Mouse (Mus musculus): Measurements from ENCODE around the gene Dpm2. TPM values are rescaled to one million over a fixed set of nuclear protein-coding genes. Genes with fewer than 3 reads are reported as not detected.

The Dpm2 gene
- polyA plus RNA-seq, 1 experiment: 1.2 TPM

DNA sequence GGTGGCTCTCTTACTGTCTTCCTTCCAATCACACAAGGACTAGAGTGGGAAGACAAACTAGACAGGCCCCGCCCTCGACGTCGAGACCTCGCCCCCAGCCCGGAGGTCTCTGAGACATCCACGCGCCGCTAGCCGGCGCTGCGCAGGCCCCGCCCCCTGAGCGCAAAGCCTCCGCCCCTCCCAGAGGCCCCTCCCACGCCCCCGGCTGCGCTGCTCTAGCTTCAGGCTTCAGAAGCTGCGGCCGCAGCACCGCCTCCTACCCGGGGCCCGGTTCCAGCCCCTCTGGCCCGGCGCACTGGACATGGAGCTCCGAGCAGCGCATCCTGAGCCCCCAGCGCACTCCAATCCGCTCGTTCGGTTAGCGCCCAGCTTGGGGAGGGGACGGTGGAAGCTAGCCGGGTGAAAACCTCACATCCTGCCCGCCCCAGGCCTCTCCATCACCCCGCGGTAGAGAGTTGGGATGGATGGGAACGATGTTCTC, 16.3 kb downstream of the Dpm2 start, which contains the start of gene St6galnac4:
Gene St6galnac4 (plus strand): TSS at position 225 of the 481 bp plus-strand sequence.
- peaks cover 7% of the 10 kb centered on the region for H3K27me3 ChIP-seq (ENCODE audit: control insufficient read depth)
- H3K36me3 ChIP-seq (ENCODE audit: control insufficient read depth): no peaks in the 10 kb centered on the region; the same call in 1 of the 2 replicates
- H3K4me3 ChIP-seq (replicated peaks): peak within 1 kb of the TSS; percentile 62
- peaks cover 49% of the 10 kb centered on the region for H3K4me1 ChIP-seq (ENCODE audit: control insufficient read depth)
- no peak for TF ChIP-seq GATA1 (IDR thresholded peaks at IDR 0.05; ENCODE audit: low read length)
- TF ChIP-seq TAL1 (IDR thresholded peaks at IDR 0.05; ENCODE audit: low read length): no peak
- H3K9me3 ChIP-seq (ENCODE audit: control insufficient read depth, low read length): no peaks in the 10 kb centered on the region

DNA sequence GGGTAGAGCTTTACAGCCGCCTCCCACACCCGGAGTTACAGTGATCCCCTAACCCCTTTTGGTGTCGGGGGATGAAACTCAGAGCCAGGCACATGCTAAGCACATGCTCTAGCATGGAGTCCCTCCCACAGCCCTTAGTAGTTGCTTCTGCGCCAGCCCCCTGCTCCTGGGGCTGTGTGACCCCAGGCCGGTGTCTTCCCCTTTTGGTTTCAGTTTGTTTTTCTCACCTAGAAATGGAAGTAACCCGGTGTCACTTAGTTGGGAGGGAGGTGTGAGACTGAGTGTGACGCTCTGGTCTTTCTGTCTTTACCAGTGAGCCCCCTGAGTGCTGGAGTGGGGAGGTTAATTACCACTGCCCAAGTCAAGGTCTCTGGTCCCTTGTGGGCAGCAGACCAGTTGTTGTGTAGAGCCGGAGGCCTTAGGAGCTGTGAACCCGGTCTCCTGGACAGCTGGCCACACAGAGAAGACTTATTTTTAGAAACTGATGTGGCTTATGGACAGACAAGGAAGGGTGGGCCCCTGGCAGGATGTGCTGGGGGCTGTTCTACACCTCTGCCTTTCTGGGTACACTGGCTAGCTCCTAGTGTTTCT, 17.2 kb downstream of the Dpm2 start:
- H3K9me3 ChIP-seq (ENCODE audit: control insufficient read depth, low read length): no peaks in the 10 kb centered on the region
- H3K4me3 ChIP-seq (replicated peaks): peak overlapping the region; percentile 62
- no peak for TF ChIP-seq TAL1 (IDR thresholded peaks at IDR 0.05; ENCODE audit: low read length)
- no peak for TF ChIP-seq GATA1 (IDR thresholded peaks at IDR 0.05; ENCODE audit: low read length)
- no peaks in the 10 kb centered on the region; the same call in 1 of the 2 replicates for H3K36me3 ChIP-seq (ENCODE audit: control insufficient read depth)
- H3K4me1 ChIP-seq (ENCODE audit: control insufficient read depth): peaks cover 48% of the 10 kb centered on the region
- peaks cover 6% of the 10 kb centered on the region for H3K27me3 ChIP-seq (ENCODE audit: control insufficient read depth)

DNA sequence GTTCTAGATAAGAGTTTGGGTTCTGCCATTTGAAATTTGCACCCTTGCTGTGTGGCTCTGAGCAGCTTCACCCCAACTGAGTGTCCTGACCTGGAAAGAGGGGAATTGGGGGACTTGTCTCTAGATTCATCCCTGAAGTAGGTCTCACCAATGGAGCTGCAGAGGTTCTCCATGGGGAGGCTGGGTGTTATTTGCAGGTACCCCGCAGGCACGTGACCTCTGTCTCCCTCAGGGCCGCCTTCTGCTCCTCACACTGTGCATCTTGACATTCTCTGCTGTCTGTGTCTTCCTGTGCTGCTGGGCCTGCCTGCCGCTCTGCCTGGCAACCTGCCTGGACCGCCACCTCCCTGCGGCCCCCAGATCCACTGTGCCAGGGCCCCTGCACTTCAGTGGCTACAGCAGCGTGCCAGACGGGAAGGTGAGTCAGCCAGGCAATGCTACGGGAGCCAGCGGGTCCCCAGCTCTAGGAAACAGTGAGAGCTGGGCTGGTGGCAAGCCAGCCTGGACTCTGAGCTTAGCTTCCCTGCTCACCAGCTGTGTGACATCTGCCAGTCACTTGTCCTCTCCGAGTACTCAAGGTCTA, 18.6 kb downstream of the Dpm2 start:
- Histone ChIP-seq H3K27me3 (ENCODE audit: control insufficient read depth) (no peaks in the 10 kb centered on the region), H3K36me3 (ENCODE audit: control insufficient read depth) (peaks cover 5% of the 10 kb centered on the region), H3K9me3 (ENCODE audit: control insufficient read depth, low read length) (no peaks in the 10 kb centered on the region), H3K4me1 (ENCODE audit: control insufficient read depth) (peaks cover 34% of the 10 kb centered on the region), H3K4me3 (replicated peaks) (no peak overlapping the region)
- TF ChIP-seq GATA1 (IDR thresholded peaks at IDR 0.05; ENCODE audit: low read length) (no peak), TAL1 (IDR thresholded peaks at IDR 0.05; ENCODE audit: low read length) (no peak)

DNA sequence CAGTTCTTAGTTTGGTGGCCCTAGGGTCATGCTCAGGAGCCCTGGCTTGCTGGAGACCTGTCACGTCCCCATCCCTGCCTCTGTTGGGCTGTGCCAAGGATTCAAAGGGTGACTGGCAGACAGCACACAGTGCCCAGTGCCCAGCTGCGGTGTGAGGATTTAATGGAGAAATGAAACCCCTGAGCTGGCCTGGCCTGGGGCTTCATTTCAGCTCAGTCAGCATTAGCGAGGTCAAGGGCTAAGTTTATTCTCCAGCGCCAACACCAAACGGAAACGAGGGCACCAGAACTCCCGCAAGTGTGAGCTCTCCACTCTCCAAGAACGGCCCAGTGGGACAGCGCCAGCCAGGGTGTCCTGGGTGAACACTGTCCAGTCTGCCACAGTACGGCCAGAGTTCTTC, 19.6 kb downstream of the Dpm2 start:
- no peak overlapping the region for H3K4me3 ChIP-seq (replicated peaks)
- peaks cover 6% of the 10 kb centered on the region for H3K36me3 ChIP-seq (ENCODE audit: control insufficient read depth)
- no peaks in the 10 kb centered on the region for H3K9me3 ChIP-seq (ENCODE audit: control insufficient read depth, low read length)
- TF ChIP-seq TAL1 (IDR thresholded peaks at IDR 0.05; ENCODE audit: low read length): no peak
- no peak for TF ChIP-seq GATA1 (IDR thresholded peaks at IDR 0.05; ENCODE audit: low read length)
- no peaks in the 10 kb centered on the region for H3K27me3 ChIP-seq (ENCODE audit: control insufficient read depth)
- H3K4me1 ChIP-seq (ENCODE audit: control insufficient read depth): peaks cover 33% of the 10 kb centered on the region

DNA sequence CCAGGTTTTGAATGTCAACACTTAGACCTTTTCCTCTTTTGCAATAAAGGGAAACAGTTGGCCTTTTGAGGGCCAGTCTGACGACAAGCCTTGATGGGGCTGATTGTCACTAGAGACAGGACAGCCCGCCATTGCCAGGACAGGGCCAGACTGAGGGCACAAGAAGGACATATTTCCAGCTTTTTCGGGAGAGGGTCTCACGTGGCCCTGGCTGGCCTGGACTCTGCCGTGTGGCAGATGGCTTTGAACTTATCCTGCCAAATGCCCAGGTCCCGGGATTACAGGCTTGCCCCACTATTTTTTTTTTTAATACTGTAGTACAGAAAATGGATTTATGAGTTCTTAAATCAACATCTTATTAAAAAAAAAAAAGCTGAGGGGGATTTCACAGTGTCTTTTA, 20.6 kb downstream of the Dpm2 start:
- no peaks in the 10 kb centered on the region for H3K9me3 ChIP-seq (ENCODE audit: control insufficient read depth, low read length)
- H3K36me3 ChIP-seq (ENCODE audit: control insufficient read depth): peaks cover 6% of the 10 kb centered on the region
- TF ChIP-seq TAL1 (IDR thresholded peaks at IDR 0.05; ENCODE audit: low read length): no peak
- no peak for TF ChIP-seq GATA1 (IDR thresholded peaks at IDR 0.05; ENCODE audit: low read length)
- H3K4me3 ChIP-seq (replicated peaks): no peak overlapping the region
- H3K27me3 ChIP-seq (ENCODE audit: control insufficient read depth): no peaks in the 10 kb centered on the region
- H3K4me1 ChIP-seq (ENCODE audit: control insufficient read depth): peaks cover 30% of the 10 kb centered on the region

DNA sequence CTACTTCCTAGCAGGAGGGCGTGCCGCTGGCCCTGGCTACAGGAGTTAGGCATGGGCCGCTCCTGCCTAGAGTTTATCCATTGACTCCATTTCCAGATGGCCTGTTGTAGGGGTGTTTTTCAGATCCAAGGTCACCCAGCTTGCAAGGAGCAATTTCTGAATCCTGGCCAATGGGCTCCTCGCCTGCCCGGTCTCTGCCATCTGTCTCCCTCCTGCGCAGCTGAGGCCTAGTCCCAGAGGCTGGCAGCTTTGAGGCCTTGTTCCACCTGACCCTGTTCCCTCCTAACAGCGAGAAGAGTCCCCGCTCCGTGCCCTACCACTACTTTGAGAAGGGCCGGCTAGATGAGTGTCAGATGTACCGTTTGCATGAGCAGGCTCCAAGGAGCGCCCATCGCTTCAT, 26.1 kb downstream of the Dpm2 start:
- Histone ChIP-seq H3K4me3 (replicated peaks) (no peak overlapping the region), H3K9me3 (ENCODE audit: control insufficient read depth, low read length) (no peaks in the 10 kb centered on the region), H3K27me3 (ENCODE audit: control insufficient read depth) (no peaks in the 10 kb centered on the region), H3K4me1 (ENCODE audit: control insufficient read depth) (peaks cover 12% of the 10 kb centered on the region), H3K36me3 (ENCODE audit: control insufficient read depth) (peaks cover 17% of the 10 kb centered on the region)
- TF ChIP-seq GATA1 (IDR thresholded peaks at IDR 0.05; ENCODE audit: low read length): no peak
- TF ChIP-seq TAL1 (IDR thresholded peaks at IDR 0.05; ENCODE audit: low read length): no peak

DNA sequence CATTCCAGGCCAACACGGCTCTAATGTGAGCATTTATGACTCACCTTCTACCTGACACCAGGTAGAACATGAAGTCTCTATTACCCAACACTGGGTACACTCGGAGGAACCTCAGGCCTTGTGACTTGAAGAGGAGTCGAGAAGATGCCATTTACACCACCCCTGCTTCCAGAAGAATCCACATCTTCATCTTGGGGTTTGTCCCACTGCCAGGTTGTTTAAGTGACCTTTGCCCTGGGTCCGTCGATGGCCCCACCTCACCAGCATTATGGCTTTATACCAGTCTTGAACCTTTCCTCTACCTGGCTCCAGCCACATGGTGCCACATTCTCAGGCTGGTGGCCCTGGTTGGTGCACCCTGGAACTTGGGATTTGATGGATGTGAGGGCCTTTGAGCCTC, 26.6 kb downstream of the Dpm2 start:
- Histone ChIP-seq H3K36me3 (ENCODE audit: control insufficient read depth) (peaks cover 17% of the 10 kb centered on the region), H3K4me1 (ENCODE audit: control insufficient read depth) (peaks cover 17% of the 10 kb centered on the region)

DNA sequence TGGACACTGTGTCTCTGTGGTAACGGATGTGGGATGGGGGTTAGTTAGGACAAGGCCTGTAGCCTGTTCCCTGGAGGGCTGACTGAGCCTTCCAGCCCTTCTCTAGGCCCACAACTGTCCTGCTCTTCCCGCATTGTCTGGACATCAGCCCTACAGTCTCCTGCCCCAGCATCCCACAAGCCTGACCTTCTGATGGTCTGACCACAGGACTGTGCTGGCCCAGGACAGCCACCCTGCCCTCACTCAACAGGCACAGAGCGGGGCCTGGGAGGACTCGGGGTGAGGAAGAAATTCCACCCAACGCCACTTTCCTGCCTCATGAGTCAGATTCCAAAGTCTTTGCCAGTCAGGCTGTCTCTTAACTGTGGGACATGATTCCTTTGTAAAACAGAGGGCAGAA, 27.0 kb downstream of the Dpm2 start:
- Histone ChIP-seq H3K27me3 (ENCODE audit: control insufficient read depth) (no peaks in the 10 kb centered on the region), H3K9me3 (ENCODE audit: control insufficient read depth, low read length) (no peaks in the 10 kb centered on the region), H3K4me3 (replicated peaks) (no peak overlapping the region), H3K36me3 (ENCODE audit: control insufficient read depth) (peaks cover 17% of the 10 kb centered on the region), H3K4me1 (ENCODE audit: control insufficient read depth) (peaks cover 21% of the 10 kb centered on the region)
- TF ChIP-seq TAL1 (IDR thresholded peaks at IDR 0.05; ENCODE audit: low read length) (no peak), GATA1 (IDR thresholded peaks at IDR 0.05; ENCODE audit: low read length) (no peak)

More for the DNA sequence above, 26.6 kb downstream of the Dpm2 start:
- no peak overlapping the region for H3K4me3 ChIP-seq (replicated peaks)
- no peaks in the 10 kb centered on the region for H3K9me3 ChIP-seq (ENCODE audit: control insufficient read depth, low read length)
- no peaks in the 10 kb centered on the region for H3K27me3 ChIP-seq (ENCODE audit: control insufficient read depth)
- TF ChIP-seq GATA1 (IDR thresholded peaks at IDR 0.05; ENCODE audit: low read length): no peak
- no peak for TF ChIP-seq TAL1 (IDR thresholded peaks at IDR 0.05; ENCODE audit: low read length)

DNA sequence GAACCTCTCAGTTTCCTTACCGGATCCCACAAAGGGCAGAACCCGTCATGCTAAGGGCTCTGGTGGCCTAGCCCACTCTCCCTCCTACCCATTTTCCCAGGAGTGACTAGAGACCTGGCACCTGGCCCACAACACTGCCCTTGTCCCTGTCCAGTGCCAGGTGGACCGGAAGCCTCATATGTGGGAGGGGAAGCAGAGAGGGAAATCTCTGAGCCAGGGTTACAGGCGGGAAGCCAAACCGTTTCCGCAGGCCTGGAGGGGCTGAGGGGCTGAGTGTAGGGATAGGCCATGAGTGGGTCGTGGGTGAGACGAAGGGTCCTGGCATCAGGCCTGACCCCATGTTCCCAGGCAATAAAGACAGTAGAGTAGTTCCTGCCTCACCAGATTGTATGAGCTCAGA, 27.8 kb downstream of the Dpm2 start:
- no peaks in the 10 kb centered on the region for H3K27me3 ChIP-seq (ENCODE audit: control insufficient read depth)
- peaks cover 17% of the 10 kb centered on the region for H3K36me3 ChIP-seq (ENCODE audit: control insufficient read depth)
- H3K9me3 ChIP-seq (ENCODE audit: control insufficient read depth, low read length): no peaks in the 10 kb centered on the region
- TF ChIP-seq TAL1 (IDR thresholded peaks at IDR 0.05; ENCODE audit: low read length) (no peak), GATA1 (IDR thresholded peaks at IDR 0.05; ENCODE audit: low read length) (no peak)
- H3K4me3 ChIP-seq (replicated peaks): no peak overlapping the region
- peaks cover 23% of the 10 kb centered on the region for H3K4me1 ChIP-seq (ENCODE audit: control insufficient read depth)
